Mouse (Mus musculus): Measurements from ENCODE around the gene Primpol.

The Primpol gene

DNA sequence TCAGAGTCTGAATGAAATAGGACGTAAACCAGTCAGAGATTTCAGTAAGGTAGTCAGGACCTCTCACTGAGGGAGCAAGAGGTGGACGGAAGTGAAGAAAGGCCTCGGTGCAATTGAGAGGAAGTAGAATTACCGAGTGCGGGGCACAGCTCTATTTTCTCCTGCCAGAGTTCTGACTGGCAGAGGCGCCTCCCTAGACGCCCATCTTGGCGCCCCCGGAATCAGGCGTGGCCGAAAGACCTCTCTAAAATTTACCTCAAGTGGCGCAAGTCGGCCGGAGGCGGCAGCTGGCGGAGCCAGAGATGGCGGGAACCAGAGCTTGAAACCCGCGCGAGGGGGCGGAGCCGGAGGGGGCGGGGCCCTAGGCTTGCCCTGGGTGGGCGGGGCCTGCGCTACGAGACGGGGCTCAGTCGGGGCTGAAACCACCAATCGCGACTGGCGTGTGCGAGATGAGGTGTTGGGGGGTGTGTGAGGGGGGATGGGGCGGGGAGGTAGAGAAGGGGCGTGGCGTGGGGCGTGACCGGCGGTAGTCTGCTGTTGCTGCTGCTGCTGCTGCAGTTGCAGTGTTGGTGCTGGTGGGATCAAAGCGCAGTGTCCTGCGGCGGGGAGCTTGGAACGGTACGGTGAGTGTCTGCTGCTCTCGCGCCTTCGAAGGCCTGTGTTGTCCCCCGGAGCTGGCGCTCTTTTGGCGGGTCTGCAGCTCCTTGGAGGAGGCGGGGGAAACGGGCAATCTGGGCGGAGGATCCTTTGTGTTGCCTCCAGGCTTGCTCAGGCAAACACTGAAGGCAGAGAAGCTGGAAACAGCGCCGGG is at the start of gene Primpol, which contains the start of gene Casp3:
Gene Primpol (minus strand): TSS at position 334 of the 811 bp plus-strand sequence.
Gene Casp3 (plus strand): TSS at position 413 of the 811 bp plus-strand sequence.
- peak; percentile 92 to 94 for DNase-seq (ENCODE audit: low spot score in 2 of 2)

DNA sequence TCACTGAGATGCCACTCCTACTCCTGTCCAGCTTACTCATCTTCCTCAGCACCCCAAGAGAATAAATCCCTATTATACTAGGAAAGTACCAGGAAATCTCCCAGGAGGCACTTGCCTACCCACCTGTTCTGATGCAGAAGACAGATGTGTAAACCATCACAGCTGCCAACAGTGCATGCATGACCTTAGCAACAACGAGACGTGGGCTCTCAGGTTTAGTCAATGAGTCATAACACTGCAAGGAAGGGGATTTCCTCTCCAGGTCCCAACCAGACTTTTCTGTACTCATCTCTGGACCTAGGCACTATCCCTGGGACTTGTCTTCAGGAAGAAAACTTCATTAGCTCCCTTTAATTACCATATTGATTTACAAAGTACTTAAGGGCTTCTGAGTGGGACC is 38.9 kb upstream of the Primpol start:
- no peak for DNase-seq (ENCODE audit: low spot score in 2 of 2)

GRCm38 (mm10) chr8:46651872-46652271 is 34.9 kb upstream of the Primpol start:
- peak; percentile 26 to 50 for DNase-seq (ENCODE audit: low spot score in 2 of 2)

GRCm38 (mm10) chr8:46648421-46648820 is 31.4 kb upstream of the Primpol start:
- no peak for DNase-seq (ENCODE audit: low spot score in 2 of 2)

- no peak for DNase-seq (ENCODE audit: low spot score in 2 of 2)
These were observed 24.3 kb upstream of the Primpol start for GRCm38 (mm10) chr8:46641272-46641671.

- no peak for DNase-seq (ENCODE audit: low spot score in 2 of 2)
These were observed 22.8 kb upstream of the Primpol start for GRCm38 (mm10) chr8:46639852-46640251.

DNA sequence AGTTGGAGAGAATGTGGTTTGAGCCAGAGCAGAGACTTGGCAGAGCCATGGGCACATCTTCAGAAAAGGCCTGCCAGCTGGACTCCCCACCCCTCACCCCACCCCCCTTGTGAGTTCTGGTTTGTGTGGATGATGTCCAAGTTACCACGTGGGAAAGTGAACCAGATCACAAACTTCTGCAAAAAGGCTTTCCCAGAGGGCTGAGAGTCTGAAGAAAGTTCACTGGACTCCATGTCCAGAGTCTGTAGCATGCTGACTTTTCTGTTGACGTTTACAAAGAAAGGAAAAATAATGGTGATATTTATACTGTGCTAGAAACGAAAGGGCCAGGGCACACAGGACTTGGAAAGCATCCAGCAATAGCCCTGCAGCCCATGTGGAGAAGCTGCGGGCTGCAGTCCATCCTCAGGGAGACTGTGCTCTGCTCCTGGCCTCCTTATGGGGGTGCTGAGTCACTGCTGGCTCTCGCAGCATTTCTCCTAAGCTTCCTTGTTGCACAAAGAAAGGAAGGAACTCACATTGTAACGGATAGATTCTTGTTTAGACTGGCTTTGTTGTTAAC is 22.1 kb upstream of the Primpol start:
- DNase-seq (ENCODE audit: low spot score in 2 of 2), result peak in 1 of 2 experiments; percentile 6

DNA sequence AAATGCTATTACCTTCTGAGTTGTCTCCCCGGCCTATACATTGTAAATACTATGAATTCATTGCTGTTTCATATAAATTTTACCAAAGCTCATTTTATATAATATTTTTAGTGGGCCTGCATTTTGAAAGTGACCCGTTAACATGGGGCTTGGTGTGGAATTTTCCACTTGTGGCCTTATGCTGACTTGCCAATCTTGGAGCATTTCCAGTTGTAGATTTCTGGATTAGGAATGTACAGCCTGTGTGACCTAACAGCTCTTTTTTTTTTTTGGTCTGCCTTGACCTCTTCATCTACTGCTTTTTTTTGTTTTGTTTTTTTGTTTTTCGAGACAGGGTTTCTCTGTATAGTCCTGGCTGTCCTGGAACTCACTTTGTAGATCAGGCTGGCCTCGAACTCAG is 13.9 kb upstream of the Primpol start:
- no peak for DNase-seq (ENCODE audit: low spot score in 2 of 2)

DNA sequence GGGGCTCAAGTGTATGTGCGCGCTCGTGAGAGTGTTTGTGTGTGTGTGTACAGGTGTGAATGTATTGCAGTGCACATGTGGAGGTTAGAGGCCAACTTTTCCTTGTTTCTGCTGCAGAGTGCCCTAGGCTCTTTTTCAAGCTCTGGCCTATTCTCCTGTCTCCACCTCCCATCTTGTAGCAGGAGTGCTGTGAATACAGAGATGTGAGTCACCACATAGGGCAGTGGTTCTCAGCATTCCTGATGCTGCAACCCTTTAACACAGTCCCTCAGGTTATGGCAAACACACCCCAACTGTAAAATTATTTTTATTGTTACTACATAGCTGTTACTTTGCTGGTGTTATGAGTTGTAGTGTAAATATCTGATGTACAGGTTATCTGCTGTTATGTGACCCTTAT is 13.4 kb upstream of the Primpol start:
- no peak for DNase-seq (ENCODE audit: low spot score in 2 of 2)

DNA sequence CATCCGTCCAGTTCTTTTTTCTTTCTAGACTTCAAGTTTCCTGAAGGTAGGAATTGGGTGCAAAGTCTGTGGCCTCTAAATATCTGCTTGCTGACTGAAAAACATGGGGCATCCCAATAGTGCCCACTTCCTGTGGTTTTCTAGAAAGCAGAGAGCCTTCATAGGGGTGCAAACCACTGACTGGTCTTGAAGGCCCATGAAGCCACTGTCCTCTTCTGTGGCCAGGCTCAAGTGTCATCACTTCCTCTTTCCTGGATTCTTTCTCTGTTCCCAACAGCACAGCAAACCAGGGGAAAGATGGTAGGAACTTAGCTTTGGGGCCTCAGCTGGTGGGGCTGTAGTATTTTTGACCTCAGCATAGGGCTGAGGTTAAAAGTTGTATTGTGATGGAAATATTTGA is 11.6 kb upstream of the Primpol start:
- DNase-seq (ENCODE audit: low spot score in 2 of 2), result no peak

- no peak for DNase-seq (ENCODE audit: low spot score in 2 of 2)
These were observed 10.9 kb upstream of the Primpol start for GRCm38 (mm10) chr8:46627881-46628280.

GRCm38 (mm10) chr8:46626642-46627041 is 9.6 kb upstream of the Primpol start:
- no peak for DNase-seq (ENCODE audit: low spot score in 2 of 2)

- no peak for DNase-seq (ENCODE audit: low spot score in 2 of 2)
These were observed 8.2 kb upstream of the Primpol start for GRCm38 (mm10) chr8:46625166-46625565.

DNA sequence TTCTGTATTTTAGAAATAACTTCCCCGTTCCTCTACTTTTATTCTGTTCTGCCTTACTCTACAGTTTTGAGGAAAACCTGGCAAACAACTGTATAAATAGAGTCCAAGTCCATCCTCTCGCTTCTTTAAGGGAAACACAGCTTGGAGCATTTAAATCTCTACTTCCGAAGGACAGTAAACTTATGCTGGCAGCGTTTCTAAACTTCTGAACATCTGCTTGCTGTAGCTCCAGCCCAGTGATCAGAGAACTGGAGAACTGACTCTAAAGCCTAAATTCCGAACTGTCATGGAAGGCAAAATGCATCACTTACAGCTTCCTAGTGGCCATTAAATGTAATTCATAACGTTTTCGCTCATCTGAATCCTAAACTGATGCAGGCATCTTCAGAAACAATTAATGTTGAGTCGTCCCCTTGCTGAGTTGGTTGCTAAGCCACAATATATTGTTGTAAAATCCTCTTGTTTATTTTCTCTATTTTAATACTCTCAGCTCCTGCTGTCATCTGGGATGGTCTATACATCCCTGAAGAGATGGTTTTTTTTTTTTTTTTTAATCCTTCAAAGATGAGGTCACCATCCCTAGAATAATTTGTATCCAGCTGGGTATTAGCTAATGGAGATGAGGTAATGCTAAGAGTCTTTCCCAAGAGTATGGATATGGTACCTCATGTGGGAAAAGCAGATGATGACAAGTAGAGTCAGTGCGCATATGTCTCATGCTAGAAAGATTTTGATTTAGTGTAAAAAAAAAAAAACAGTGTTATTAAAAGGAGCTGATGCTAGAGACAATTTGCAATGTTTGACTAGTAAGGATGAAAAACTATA is 5.6 kb upstream of the Primpol start:
- no peak for DNase-seq (ENCODE audit: low spot score in 2 of 2)

DNA sequence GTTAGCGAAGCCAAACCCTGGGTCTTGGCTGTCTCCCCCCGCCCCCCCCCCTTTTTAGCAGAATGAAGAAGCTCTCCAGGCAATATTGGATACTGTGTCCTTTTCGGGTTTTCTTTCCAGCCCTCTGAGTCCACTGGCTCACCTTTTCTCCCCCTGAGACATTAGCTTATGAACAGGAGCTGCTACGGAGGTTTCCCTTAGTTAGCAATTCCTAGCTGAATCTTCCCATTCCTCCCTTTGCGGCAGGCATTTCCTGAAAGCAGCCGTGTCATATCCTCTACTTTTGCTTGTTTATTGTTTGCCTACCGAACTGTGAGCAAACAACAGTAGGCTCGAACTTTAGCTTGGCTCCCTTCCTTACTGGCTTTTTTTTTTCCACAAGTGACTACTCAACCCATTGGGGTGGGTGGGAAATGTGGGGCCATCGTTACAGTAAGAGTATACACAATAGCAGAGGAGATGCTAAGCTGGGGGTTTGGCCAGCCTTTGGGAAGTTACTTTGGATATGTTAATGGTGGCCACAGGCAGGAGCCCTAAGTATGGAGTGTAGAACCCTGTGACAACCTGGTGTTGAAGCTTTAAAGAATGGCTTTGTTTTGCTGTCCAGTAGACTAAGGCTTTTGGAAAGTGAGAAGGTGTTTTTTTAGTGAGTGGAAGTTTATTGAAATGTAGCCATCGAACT is 1.8 kb upstream of the Primpol start:
- DNase-seq (ENCODE audit: low spot score in 2 of 2), result no peak

DNA sequence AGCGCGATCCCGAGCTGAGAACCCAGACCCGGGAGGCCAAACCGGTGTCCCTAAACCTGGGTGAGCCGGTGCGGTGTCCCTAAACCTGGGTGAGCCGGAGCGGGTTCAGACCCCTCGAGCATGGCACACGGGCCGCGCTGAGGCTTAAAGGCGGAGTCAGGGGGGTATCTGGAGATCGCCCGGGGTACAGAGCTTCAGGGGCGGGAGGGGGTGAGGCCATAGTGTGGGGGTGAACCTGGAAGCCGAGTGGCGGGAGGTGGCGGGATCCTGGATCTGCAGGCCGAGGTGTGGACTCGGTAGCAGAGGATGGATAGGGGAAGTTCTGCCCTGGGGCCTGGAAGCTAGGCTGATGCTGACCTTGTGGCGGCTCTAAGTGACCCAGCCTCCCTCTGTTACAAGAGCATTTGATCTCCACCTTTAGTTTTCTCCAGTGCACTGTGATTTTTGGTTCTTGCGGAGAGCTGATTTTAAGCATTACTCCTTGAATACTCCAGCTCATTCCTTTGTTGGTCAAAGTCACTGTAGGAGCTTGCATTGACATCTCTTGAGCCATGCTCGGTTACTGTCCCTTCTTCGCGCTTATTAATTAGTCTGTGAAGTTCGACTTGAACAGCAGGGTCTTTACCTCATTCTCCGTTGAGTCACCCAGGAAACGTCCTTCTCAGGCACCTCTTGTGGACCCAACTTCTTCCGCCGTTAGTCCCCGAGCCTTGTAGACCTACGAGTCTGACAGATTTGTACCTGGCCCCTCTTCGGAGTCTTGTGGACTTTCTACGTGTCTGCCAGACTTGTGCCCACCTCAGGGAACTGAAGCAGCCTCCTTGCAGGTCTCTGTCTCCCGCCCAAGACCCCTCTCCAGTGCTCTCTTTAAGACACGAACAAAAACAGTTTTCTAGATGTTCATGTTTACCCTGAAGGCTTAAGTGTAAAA is 943 bp upstream of the Primpol start:
- peak in 1 of 2 experiments; percentile 24 for DNase-seq (ENCODE audit: low spot score in 2 of 2)

- no peak for DNase-seq (ENCODE audit: low spot score in 2 of 2)
These were observed 1.1 kb downstream of the Primpol start for GRCm38 (mm10) chr8:46615936-46616335.

- no peak for DNase-seq (ENCODE audit: low spot score in 2 of 2)
These were observed 3.6 kb downstream of the Primpol start for GRCm38 (mm10) chr8:46613377-46613776.

- no peak for DNase-seq (ENCODE audit: low spot score in 2 of 2)
These were observed 4.1 kb downstream of the Primpol start for GRCm38 (mm10) chr8:46612913-46613312.

DNA sequence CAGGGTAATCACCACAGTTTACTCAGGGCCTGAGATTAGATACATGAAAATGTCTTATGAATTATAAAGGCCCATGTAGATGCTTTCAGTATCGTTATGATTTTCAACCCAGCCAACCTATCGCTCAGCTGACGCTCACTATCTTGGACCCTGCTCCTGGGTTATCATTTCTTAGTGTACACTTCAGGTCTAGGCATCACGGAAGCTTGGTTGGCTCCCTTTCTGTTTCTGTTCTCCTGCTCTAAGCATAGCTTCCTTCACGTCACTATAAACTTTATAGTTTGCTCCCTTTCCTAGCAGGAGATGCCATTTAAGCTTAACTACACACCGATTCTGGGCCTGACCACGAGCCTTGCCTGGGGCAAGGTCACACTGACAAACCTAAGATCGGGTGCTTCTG is 5.5 kb downstream of the Primpol start:
- no peak for DNase-seq (ENCODE audit: low spot score in 2 of 2)

DNA sequence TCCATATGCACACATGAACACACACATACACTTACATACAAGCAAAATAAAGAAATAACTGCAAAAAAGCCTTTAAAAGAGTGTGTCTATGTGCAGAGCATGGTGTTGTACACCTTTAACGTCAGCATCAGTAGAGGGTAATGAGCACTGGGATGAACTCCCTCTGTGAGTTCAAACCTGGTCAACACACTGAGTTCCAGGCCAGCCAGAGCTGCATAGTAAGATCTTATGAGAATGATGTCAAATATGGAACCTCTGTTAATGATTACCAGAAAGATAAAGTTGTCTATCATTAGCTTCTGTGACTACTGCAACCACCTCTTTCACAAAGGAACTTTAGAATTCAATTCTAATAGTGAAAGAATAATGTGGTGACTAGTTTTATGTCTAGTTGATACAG is 10.1 kb downstream of the Primpol start:
- no peak for DNase-seq (ENCODE audit: low spot score in 2 of 2)

Measured in urinary bladder, adult 18-20 months (tissue).